Mouse (Mus musculus) hindbrain, embryonic 12.5 days (tissue): ENCODE measurements at regions not wholly inside any gene's neighbourhood (a gene's known extent, or its start where the extent isn't known, plus 50 kb on each side); places are given as distances from the start of the nearest gene placed in this dataset.
A peak's percentile ranks its signal among the peaks of the same experiment; 100 is the strongest.
"Not testable (repeated sequence)": the region's sequence is repeated elsewhere in the genome, so short reads cannot be mapped to it uniquely, and the experiment has no call there.

Source experiments
- ATAC-seq: fragments of 200-750 bp; cut with Nextera tagmentation; 2 replicates; pipeline ENCODE4 v1.8.0; 2017; ENCODE audit warnings: moderate TSS enrichment; ENCODE audit not compliant: low FRiP score
- H3K27ac ChIP-seq: fragments of 300-500 bp; sonication (generic); 2 replicates; pipeline ENCODE4 v1.5.1; 2016; ENCODE audit warnings: mild to moderate bottlenecking
- H3K27me3 ChIP-seq: fragments of 300-500 bp; sonication (generic); 2 replicates; pipeline ENCODE4 v1.6.1; 2016; ENCODE audit warnings: mild to moderate bottlenecking
- H3K36me3 ChIP-seq: fragments of 300-500 bp; sonication (generic); 2 replicates; pipeline ENCODE4 v1.6.1; 2016; ENCODE audit warnings: mild to moderate bottlenecking
- H3K4me1 ChIP-seq: fragments of 300-500 bp; sonication (generic); 2 replicates; pipeline ENCODE4 v1.6.1; 2016
- H3K4me2 ChIP-seq: fragments of 300-500 bp; sonication (generic); replicated peaks from 2 replicates; pipeline ENCODE4 v1.6.1; 2016; ENCODE audit warnings: mild to moderate bottlenecking
- H3K4me3 ChIP-seq: fragments of 300-500 bp; sonication (generic); 2 replicates; pipeline ENCODE4 v1.5.1; 2016; ENCODE audit warnings: mild to moderate bottlenecking
- H3K9ac ChIP-seq: fragments of 300-500 bp; sonication (generic); 2 replicates; pipeline ENCODE4 v1.6.1; 2016; ENCODE audit warnings: mild to moderate bottlenecking, moderate library complexity
- H3K9me3 ChIP-seq: fragments of 300-500 bp; sonication (generic); replicated peaks from 2 replicates; pipeline ENCODE4 v1.6.1; 2016; ENCODE audit warnings: mild to moderate bottlenecking
- WGBS: fragments of 180-500 bp; shearing (Covaris S2); methylation state at CpG from one replicate; pipeline ENCODE4 v1.1.7; 2016; 5-methylcytosine and 5-hydroxymethylcytosine counted together

DNA sequence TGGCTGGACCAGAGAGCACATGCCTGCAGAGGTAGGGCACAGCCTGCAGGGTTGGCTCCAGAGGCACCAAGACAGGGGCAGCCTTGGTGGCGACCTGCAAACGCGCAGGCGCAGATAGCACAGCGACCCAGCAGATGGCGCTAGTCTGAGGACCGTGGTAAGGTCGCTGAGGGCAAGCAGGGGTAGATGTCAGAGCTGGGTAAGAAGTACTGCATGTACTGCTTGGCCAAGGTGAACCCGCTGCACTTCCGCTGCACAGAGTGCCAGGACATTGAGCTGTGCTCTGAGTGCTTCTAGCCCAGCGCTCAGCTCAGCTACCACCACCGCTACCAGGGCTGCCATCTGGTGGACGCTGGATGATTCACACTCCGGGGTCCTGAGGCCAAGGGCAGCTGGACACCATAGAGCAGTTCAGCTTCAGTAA, 68.3 kb downstream of the Hsp90b1 start:
- not testable (repeated sequence) for H3K27me3 ChIP-seq, H3K27ac ChIP-seq, H3K36me3 ChIP-seq, H3K9me3 ChIP-seq, H3K9ac ChIP-seq, H3K4me1 ChIP-seq
- 2% methylated on average over 14 of the region's 14 CpGs for WGBS
- ATAC-seq: peak; percentile 78
- peak overlapping the region; percentile 30 for H3K4me3 ChIP-seq
- peak overlapping the region; percentile 50 for H3K4me2 ChIP-seq

DNA sequence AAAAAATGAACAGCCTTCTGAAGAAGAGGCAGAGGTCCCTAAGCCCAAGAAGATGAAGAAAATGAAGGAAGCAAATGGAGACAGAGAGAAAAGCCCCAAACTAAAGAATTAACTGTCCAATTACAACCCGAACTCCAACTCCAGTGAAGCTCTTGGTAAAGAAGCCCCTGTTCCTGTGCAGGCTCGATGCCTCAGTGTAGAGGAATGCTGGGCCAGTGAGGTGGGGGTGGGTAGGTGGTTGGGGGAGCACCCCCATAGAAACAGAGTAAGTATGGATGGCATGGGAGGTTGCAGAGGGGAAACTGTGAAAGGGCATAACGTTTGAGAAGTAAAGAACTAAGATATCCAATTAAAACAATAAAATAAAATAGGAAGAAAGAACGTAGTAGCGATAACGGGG, 68.8 kb downstream of the Hsp90b1 start:
- WGBS: 30% methylated on average over 6 of the region's 6 CpGs

GRCm38 (mm10) chr10:86626734-86627133, 78.6 kb downstream of the Hsp90b1 start:
- H3K27me3 ChIP-seq, H3K9me3 ChIP-seq, H3K4me1 ChIP-seq, H3K4me3 ChIP-seq, ATAC-seq, H3K27ac ChIP-seq, H3K4me2 ChIP-seq, H3K36me3 ChIP-seq, H3K9ac ChIP-seq: not testable (repeated sequence)

More for the DNA sequence above, 68.8 kb downstream of the Hsp90b1 start:
- H3K4me3 ChIP-seq: peak overlapping the region; percentile 30
- H3K9ac ChIP-seq, H3K4me1 ChIP-seq, H3K27me3 ChIP-seq, H3K27ac ChIP-seq, H3K9me3 ChIP-seq, H3K36me3 ChIP-seq: not testable (repeated sequence)
- peak overlapping the region; percentile 50 for H3K4me2 ChIP-seq
- ATAC-seq: 0 out of 2 replicates have a peak, but pooled peaks have one; percentile 32

GRCm38 (mm10) chr10:86617958-86618664, 87.2 kb downstream of the Hsp90b1 start:
- not testable (repeated sequence) for H3K27ac ChIP-seq, H3K4me3 ChIP-seq, H3K9me3 ChIP-seq, H3K9ac ChIP-seq, H3K4me1 ChIP-seq, H3K27me3 ChIP-seq, H3K4me2 ChIP-seq, H3K36me3 ChIP-seq, ATAC-seq
- WGBS: 84% methylated on average over 6 of the region's 6 CpGs

DNA sequence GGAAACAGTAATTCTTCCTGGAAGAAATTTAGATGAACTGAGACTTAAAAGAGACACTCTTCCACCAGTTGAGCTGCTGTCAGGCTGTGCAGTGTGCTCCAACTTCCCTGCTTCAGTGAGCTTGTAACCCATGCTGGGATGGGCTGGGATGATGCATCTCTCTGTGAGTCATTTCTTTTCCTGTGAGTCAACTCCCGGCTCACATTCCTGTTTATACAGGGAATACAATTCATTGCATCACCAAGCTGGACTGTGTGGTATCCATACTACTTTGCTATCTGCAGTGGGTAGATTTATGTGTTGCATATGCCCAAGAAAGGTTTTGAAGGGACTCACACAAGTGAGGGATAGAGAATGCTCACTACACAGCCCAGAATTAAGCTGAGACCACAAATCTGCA, 93.0 kb downstream of the Hsp90b1 start:
- H3K4me3 ChIP-seq, H3K9ac ChIP-seq, H3K9me3 ChIP-seq, H3K36me3 ChIP-seq, H3K4me2 ChIP-seq, ATAC-seq, H3K4me1 ChIP-seq, H3K27me3 ChIP-seq, H3K27ac ChIP-seq: not testable (repeated sequence)
- 62% methylated on average over 1 of the region's 1 CpGs for WGBS

DNA sequence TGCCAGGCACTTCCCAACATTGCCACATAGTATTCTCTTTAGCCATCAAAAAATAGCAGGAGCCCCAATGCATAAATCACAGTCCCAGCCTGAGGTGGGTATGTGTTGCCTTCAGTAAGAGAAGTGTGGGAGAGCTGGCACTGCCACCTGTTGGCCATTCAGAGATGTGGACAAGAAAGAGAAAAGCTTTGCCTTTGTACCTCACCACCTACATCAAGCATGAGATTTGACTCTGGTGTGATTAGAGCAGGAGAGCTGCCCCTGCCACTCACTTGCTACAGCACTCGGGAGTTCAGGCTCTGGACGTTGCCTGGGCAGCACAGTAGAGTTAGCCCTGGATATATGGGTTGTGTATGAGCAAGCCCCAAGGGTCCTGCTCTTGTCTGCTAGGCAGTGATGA, 95.3 kb downstream of the Hsp90b1 start:
- H3K36me3 ChIP-seq, H3K9me3 ChIP-seq, H3K9ac ChIP-seq, H3K4me2 ChIP-seq, ATAC-seq, H3K4me1 ChIP-seq, H3K27ac ChIP-seq, H3K4me3 ChIP-seq, H3K27me3 ChIP-seq: not testable (repeated sequence)
- 80% methylated on average over 2 of the region's 2 CpGs for WGBS

- not testable (repeated sequence) for H3K9me3 ChIP-seq, H3K9ac ChIP-seq, H3K36me3 ChIP-seq, H3K27ac ChIP-seq, H3K27me3 ChIP-seq, H3K4me3 ChIP-seq, ATAC-seq, H3K4me1 ChIP-seq, H3K4me2 ChIP-seq
- WGBS: 58% methylated on average over 7 of the region's 7 CpGs
Measured at GRCm38 (mm10) chr10:86600843-86601242, 102.1 kb upstream of the Syn3 start.

GRCm38 (mm10) chr10:86599991-86600390, 101.3 kb upstream of the Syn3 start:
- H3K4me1 ChIP-seq, H3K27me3 ChIP-seq, H3K4me3 ChIP-seq, H3K4me2 ChIP-seq, H3K36me3 ChIP-seq, H3K27ac ChIP-seq, H3K9me3 ChIP-seq, H3K9ac ChIP-seq, ATAC-seq: not testable (repeated sequence)
- WGBS: 88% methylated on average over 7 of the region's 7 CpGs

GRCm38 (mm10) chr10:86590211-86590610, 91.5 kb upstream of the Syn3 start:
- not testable (repeated sequence) for ATAC-seq, H3K36me3 ChIP-seq, H3K4me3 ChIP-seq, H3K4me1 ChIP-seq, H3K9me3 ChIP-seq, H3K4me2 ChIP-seq, H3K9ac ChIP-seq, H3K27ac ChIP-seq, H3K27me3 ChIP-seq
- 74% methylated on average over 2 of the region's 2 CpGs for WGBS

GRCm38 (mm10) chr10:86566875-86567274, 68.2 kb upstream of the Syn3 start:
- not testable (repeated sequence) for H3K4me1 ChIP-seq, H3K36me3 ChIP-seq, H3K27ac ChIP-seq, ATAC-seq, H3K27me3 ChIP-seq, H3K4me2 ChIP-seq, H3K9ac ChIP-seq, H3K9me3 ChIP-seq, H3K4me3 ChIP-seq
- WGBS: 80% methylated on average over 2 of the region's 2 CpGs

- Histone ChIP-seq H3K9me3 (no peaks in the 10 kb centered on the region), H3K27ac (no peak overlapping the region), H3K4me2 (no peak overlapping the region), H3K9ac (no peak overlapping the region), H3K4me1 (no peaks in the 10 kb centered on the region), H3K36me3 (no peaks in the 10 kb centered on the region), H3K4me3 (no peak overlapping the region), H3K27me3 (no peaks in the 10 kb centered on the region)
- WGBS: 67% methylated on average over 8 of the region's 8 CpGs
- ATAC-seq: no peak
Measured at GRCm38 (mm10) chr10:86555843-86556242, 57.1 kb upstream of the Syn3 start.
